Mouse (Mus musculus) megakaryocyte progenitor cell, adult 5-6 weeks (primary cell): ENCODE results near the gene Msi2. TPM values are rescaled to one million over a fixed set of nuclear protein-coding genes. Genes with fewer than 3 reads are reported as not detected.

ENCODE experiments used
- ATAC-seq: replicated peaks from 2 replicates; pipeline ENCODE4 v1.8.0; 2016; ENCODE audit warnings: mild to moderate bottlenecking, moderate TSS enrichment, inconsistent platforms; ENCODE audit not compliant: poor library complexity
- total RNA-seq, 2 experiments: library from RNA; stranded (forward) in 1 of 2; stranded (reverse) in 1 of 2; fragments of 157-497, 149-512 nt in 1 of 2; fragments of 200-1000 nt in 1 of 2; gene quantifications; 2 replicates each; pipeline versions ENCODE4 v1.2.3 to v1.2.4; 2015 to 2017

Gene Msi2
- total RNA-seq, 2 experiments from 2014 or later, result 35.4 to 46.6 TPM

GRCm38 (mm10) chr11:88467498-88468245, 250.6 kb downstream of the Msi2 start:
- peak; percentile 44; the same call in 1 of the 2 replicates for ATAC-seq

GRCm38 (mm10) chr11:88463951-88464350, 254.4 kb downstream of the Msi2 start:
- ATAC-seq, result no peak

- ATAC-seq, result no peak
Observed at GRCm38 (mm10) chr11:88462789-88463188, 255.5 kb downstream of the Msi2 start.

- ATAC-seq, result no peak
Observed at GRCm38 (mm10) chr11:88461601-88462000, 256.7 kb downstream of the Msi2 start.

GRCm38 (mm10) chr11:88459946-88460736, 258.2 kb downstream of the Msi2 start:
- ATAC-seq, result no peak

- no peak for ATAC-seq
Observed at GRCm38 (mm10) chr11:88457241-88457738, 261.0 kb downstream of the Msi2 start.

- peak; percentile 89 for ATAC-seq
Observed at GRCm38 (mm10) chr11:88454867-88455806, 263.2 kb downstream of the Msi2 start.

GRCm38 (mm10) chr11:88449180-88449579, 269.1 kb downstream of the Msi2 start:
- ATAC-seq, result no peak

GRCm38 (mm10) chr11:88448571-88448970, 269.7 kb downstream of the Msi2 start:
- 0 out of 2 replicates have a peak, but pooled peaks have one; percentile 9 for ATAC-seq

GRCm38 (mm10) chr11:88447350-88447749, 271.0 kb downstream of the Msi2 start:
- ATAC-seq, result no peak

- no peak for ATAC-seq
Observed at GRCm38 (mm10) chr11:88443905-88444304, 274.4 kb downstream of the Msi2 start.

GRCm38 (mm10) chr11:88443291-88443690, 275.0 kb downstream of the Msi2 start:
- no peak for ATAC-seq

GRCm38 (mm10) chr11:88441871-88442740, 276.2 kb downstream of the Msi2 start:
- no peak for ATAC-seq

GRCm38 (mm10) chr11:88438659-88439058, 279.7 kb downstream of the Msi2 start:
- ATAC-seq, result no peak

GRCm38 (mm10) chr11:88436596-88436995, 281.7 kb downstream of the Msi2 start:
- ATAC-seq, result no peak

- ATAC-seq, result peak; percentile 44; the same call in 1 of the 2 replicates
Observed at GRCm38 (mm10) chr11:88435543-88435942, 282.8 kb downstream of the Msi2 start.

GRCm38 (mm10) chr11:88431363-88432269, 286.7 kb downstream of the Msi2 start:
- ATAC-seq, result no peak

- no peak for ATAC-seq
Observed at GRCm38 (mm10) chr11:88430292-88430691, 288.0 kb downstream of the Msi2 start.

- no peak for ATAC-seq
Observed at GRCm38 (mm10) chr11:88429680-88430079, 288.6 kb downstream of the Msi2 start.
